Mouse (Mus musculus) layer of hippocampus, adult 9-11 months (tissue): Measurements from ENCODE around the gene Otud1.

Source experiments
- DNase-seq: peaks from one replicate; pipeline ENCODE4 v3.0.0; 2022

The Otud1 gene

DNA sequence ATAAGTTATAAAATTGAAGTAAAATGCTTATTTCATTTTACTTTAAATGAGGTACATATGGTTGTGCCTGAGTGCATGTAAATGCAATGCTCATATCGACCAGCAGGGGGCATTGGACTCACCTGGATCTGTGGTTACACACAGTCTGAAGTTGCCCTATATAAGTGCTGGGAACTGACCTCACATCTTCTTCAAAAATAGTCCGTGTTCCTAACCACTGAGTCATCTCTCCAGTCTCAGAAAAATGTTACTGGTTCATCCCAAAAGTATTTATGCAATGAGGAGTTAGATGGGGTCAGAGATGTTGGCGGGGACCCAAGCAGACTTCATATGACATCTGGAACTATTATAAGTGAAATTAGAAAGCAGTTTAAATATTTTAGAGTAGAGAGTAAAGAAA is 25.4 kb downstream of the Otud1 start:
- DNase-seq = no peak

DNA sequence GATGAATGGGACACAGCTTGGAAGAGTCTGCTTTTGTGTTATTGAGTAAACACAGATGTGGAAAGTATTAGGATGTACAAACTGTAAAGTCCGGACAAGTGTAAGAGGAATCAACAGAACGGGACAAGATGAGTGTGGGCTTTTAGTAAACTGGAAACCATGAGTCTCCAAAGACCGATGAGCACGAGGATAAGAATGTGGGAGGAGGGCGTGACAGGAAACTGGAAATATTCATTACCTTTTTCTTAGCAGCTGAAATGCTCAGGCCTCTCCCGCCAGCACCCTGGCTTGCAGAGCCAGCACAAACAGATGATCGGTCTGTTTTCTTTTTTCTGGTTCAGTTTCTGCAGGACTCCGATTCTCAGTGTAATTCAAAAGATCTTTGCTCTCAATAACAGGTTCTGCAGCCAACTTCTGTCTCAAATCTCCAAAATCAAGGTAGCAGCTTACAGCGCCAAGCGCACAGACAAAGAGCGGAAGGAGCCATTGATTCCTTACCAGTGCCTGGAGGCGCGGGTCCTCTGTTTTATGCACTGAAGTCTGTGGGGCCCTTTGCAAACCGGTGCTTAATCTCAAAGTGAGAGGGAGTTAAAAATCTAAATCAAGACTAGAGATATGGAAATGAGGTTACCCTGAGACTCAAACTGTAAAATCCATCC is 28.1 kb downstream of the Otud1 start:
- DNase-seq = no peak

DNA sequence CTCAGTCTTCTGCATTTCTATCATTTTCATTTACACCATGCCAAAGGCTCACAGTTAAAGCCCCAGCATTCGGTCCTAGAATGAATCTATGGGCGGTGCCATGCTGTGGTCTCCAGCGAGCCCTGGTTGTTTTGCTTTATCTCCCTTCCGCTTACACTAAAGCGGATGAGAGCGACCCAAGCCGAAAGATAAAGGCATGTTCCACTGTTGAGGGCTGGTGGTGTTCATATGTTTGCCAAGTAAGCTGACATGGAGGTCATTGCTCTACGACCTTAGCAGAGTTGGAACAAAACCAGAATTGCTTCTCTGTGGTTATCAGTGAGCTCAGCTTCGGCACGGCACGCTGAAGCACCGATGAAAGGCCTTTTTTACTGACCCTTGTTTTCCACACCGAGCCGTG is 32.5 kb downstream of the Otud1 start:
- DNase-seq = no peak

DNA sequence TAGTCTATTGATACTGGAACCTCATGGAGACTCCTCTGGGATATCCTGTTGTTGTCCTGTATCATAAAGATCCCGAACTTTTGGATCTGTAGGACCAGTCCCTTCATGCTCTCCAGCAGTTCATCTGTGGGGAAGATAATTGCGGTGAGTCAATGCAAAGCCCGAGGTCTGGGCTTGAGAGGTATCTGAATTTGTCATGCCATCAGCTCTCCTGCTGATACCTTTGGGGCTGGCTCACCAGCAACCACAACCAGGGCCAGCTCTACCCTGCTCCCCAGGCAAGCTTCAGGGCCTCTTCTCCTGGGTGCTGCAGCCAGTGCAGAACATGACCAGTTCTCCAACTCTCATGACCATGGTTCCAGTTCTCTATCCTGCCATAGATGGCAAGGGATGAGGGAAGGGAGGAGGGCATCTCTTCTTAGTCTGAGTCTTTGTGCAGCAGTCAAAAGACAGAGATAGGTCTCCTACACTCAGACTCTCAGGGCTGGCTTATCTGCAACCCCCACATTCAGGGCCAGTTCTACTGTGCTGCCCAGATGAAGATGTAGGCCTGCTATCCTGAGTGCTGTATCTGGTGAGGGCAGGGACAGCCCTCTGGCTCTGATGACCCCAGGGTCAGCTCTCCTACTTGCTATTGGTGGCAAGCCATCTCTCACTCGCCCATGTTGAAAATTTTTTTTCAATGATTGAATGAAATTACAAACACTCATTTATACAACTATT is 42.2 kb downstream of the Otud1 start:
- no peak for DNase-seq

DNA sequence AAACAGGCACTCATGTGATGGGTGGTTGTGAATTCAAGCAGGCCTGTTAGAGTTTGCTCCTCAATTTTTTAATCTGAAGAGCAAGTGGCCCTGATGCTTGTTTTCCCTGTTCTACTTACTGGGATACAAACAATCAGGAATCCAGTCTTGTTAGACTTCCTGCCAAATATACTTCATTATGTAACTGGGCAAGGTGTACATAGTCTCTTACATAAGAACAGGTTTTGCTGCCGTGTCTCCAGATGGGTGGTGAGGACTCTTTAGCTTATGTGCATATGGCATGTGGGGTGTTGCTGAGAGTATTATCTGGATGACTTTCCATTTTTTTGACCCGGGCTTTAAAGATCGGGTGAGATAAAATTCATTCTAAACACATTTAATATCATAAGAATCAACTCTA is 43.8 kb downstream of the Otud1 start:
- DNase-seq = no peak

DNA sequence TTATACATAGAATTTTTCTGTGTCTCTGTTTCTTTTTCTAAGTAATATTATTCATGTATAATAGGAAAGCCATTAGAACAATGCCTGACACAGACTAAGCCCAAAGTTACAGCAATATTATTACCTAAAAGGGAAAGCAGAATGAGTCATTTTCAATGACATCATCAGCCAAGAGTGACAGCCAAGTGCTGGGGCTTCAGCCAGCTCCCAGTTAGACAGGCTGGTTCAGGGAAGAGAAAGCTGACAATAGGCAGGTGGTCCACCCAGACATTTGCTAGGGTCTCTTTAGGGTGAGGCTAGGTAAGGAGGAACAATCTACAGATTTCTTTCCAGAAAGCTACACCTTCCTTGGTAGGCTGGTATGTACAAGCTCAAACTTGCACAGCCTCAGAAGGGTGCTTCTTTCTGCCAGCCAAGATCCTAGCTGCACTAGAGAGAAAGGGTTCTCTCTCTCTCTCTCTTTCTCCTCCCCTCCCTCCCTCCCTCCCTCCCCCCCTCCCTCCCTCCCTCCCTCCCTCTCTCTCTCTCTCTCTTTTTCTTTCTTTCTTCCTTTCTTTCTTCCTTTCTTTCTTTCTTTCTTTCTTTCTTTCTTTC is 45.6 kb downstream of the Otud1 start:
- peak; percentile 45 for DNase-seq

DNA sequence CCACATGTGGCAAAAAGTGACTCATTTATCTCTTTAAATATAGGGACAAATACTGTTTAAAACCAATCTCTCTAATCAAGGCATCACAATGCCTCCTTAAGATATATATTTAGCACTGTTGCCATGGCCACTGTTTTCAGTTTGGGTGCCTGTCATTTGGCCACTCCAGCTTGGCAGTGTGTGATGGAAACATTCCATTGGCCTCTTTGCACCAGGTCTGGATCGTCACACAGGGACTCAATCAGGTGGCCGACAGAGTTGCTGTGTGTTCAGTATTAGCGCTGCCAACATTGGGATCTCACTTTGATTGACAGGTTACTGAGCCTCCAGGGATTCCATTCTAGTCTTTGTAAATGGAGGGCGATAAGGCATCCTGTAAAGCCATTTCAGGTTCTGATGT is 46.1 kb downstream of the Otud1 start:
- no peak for DNase-seq

DNA sequence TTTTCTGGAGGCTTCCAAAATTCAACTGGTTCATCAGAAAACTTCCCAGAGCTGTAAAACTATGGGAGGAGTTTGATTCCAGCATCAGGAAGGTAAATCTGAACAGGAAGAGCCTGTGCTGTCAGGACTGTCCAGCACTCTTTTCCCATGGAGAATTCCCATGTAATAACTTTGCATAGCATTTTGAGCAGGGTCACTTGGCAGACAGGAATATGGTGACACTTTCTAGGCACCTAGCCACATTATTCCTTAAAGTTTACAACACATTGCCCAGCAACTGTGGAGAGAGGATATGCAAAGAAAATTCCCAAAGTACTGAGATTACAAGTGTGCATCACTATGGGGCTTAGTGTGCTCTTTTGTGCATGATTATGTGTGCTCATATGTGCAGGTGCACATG is 46.7 kb downstream of the Otud1 start:
- DNase-seq = no peak

DNA sequence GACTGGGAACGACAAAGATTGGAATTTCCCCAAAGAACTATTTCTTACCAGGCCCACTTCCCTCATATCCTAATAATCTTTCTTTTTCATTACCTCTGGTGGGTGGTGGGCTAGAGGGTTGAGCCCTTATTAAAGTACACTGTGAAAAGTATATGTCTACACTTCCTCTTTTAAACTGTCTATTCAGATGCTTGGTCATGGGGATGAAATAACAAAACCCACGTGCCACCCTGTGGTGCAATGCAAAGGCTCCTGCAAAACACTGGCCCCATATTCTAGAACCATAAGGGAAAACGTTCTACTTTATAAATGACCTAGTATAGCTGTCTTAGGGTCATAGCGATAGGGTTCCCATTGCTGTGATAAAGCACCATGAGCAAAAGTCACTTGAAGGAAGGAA is 49.3 kb downstream of the Otud1 start:
- DNase-seq = no peak
